Comparison of ENCODE assay signal across 18 mouse cellular contexts in the genomic region with DNA sequence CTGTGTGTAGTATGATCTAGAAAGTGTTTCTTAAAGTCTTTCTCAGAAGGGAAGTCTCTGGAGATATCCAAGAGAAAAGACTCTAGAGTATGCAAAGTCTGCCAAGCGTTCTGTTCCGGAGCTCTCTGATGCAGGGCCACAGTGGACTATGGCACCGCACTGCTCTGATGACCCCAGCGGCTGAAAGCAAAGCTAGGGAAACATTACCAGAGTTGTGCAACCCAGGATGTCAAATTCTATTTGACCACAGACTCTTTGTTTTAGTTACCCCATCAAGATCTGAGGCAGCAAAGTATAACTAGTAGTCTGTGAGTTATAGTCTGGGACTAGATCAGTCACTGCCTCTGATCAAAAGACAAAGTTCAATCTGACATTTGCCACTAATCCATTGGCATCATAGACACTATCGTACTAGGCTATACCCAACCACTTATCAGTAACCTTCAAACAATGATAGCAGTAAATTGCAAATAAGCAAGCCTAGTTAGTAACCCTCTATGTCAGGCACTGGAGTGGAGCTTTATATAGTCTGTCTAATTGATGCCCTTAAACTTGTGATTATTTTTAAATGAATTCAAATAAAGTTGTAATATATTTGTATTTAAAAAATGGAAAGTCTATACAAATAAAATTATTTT.
DNase-seq lines count a peak whose midpoint lies in the region; ATAC-seq and TF ChIP-seq lines count a peak whose summit lies in the region.
"Had no signal": no experiment of that assay in that cellular context is flagged by ENCODE, and none has a peak within 500 bp of the region (broad histone marks: within the 10 kb centered on the region; RNA-seq: fewer than 3 reads in every experiment).

No protein-coding gene starts in this region.

- no peak overlapping the region for H3K4me2 ChIP-seq in kidney, embryonic 15.5 days
- H3K4me2 ChIP-seq in kidney, postnatal 0 days (ENCODE audit: low read length): no peak overlapping the region
- H3K4me2 ChIP-seq in liver, embryonic 12.5 days: no peak overlapping the region
- no peak overlapping the region for H3K4me2 ChIP-seq in stomach, postnatal 0 days (replicated peaks; ENCODE audit: low read depth)
- H3K4me2 ChIP-seq: forebrain, embryonic 13.5 days; hindbrain, embryonic 14.5 days; midbrain, embryonic 12.5 days had no signal

- TF ChIP-seq CTCF in kidney, postnatal 0 days (IDR thresholded peaks at IDR 0.05; ENCODE audit: low read depth): no peak
- no peak for TF ChIP-seq CTCF in stomach, postnatal 0 days (IDR thresholded peaks at IDR 0.05; ENCODE audit: low read depth)

- TF ChIP-seq EP300 in stomach, postnatal 0 days (optimal IDR thresholded peaks at IDR 0.05): no peak

- ATAC-seq in kidney, embryonic 15.5 days (replicated peaks; ENCODE audit: low FRiP score): no peak
- peak; percentile 78; the same call in 1 of the 2 replicates for ATAC-seq in kidney, postnatal 0 days (replicated peaks; ENCODE audit: low FRiP score, low read depth)
- peak; percentile 68 for ATAC-seq in liver, embryonic 12.5 days
- 0 out of 2 replicates have a peak, but pooled peaks have one; percentile 24 for ATAC-seq in stomach, postnatal 0 days (ENCODE audit: low FRiP score, low TSS enrichment)
- ATAC-seq: forebrain, embryonic 13.5 days; lung, postnatal 0 days had no signal

- no peak overlapping the region for H3K27ac ChIP-seq in kidney, embryonic 15.5 days
- no peak overlapping the region for H3K27ac ChIP-seq in kidney, postnatal 0 days
- H3K27ac ChIP-seq in liver, embryonic 12.5 days: no peak overlapping the region
- peak overlapping the region; percentile 67; the same call in 1 of the 2 replicates for H3K27ac ChIP-seq in stomach, postnatal 0 days (replicated peaks)
- H3K27ac ChIP-seq: forebrain, embryonic 13.5 days; heart, adult 2 months; hindbrain, embryonic 14.5 days; midbrain, embryonic 12.5 days had no signal

- H3K4me3 ChIP-seq in kidney, embryonic 15.5 days (replicated peaks): no peak overlapping the region
- H3K4me3 ChIP-seq in kidney, postnatal 0 days (replicated peaks; ENCODE audit: low read depth, low read length): no peak overlapping the region
- no peak overlapping the region for H3K4me3 ChIP-seq in liver, embryonic 12.5 days
- no peak overlapping the region for H3K4me3 ChIP-seq in stomach, postnatal 0 days (ENCODE audit: low read depth, low read length)
- H3K4me3 ChIP-seq: forebrain, embryonic 13.5 days; heart, adult 2 months; midbrain, embryonic 12.5 days; myocyte had no signal

- H3K36me3 ChIP-seq in kidney, embryonic 15.5 days: no peaks in the 10 kb centered on the region
- H3K36me3 ChIP-seq in kidney, postnatal 0 days (ENCODE audit: insufficient read depth, low read length): no peaks in the 10 kb centered on the region
- H3K36me3 ChIP-seq in liver, embryonic 12.5 days: no peaks in the 10 kb centered on the region
- no peaks in the 10 kb centered on the region for H3K36me3 ChIP-seq in stomach, postnatal 0 days (ENCODE audit: control insufficient read depth, insufficient read depth, low read length)
- H3K36me3 ChIP-seq: midbrain, embryonic 12.5 days had no signal

- no peaks in the 10 kb centered on the region for H3K9me3 ChIP-seq in kidney, embryonic 15.5 days (replicated peaks)
- no peaks in the 10 kb centered on the region for H3K9me3 ChIP-seq in kidney, postnatal 0 days (replicated peaks; ENCODE audit: low read length)
- H3K9me3 ChIP-seq in liver, embryonic 12.5 days (replicated peaks): no peaks in the 10 kb centered on the region
- H3K9me3 ChIP-seq in stomach, postnatal 0 days (ENCODE audit: control insufficient read depth, low read length): no peaks in the 10 kb centered on the region
- H3K9me3 ChIP-seq: forebrain, embryonic 13.5 days; midbrain, embryonic 12.5 days had no signal

- H3K4me1 ChIP-seq in kidney, embryonic 15.5 days: peaks cover 3% of the 10 kb centered on the region; the same call in 1 of the 2 replicates
- no peaks in the 10 kb centered on the region; the same call in 1 of the 2 replicates for H3K4me1 ChIP-seq in kidney, postnatal 0 days (replicated peaks; ENCODE audit: insufficient read depth, low read length)
- no peaks in the 10 kb centered on the region for H3K4me1 ChIP-seq in liver, embryonic 12.5 days
- H3K4me1 ChIP-seq in stomach, postnatal 0 days (replicated peaks; ENCODE audit: control insufficient read depth, insufficient read depth): no peaks in the 10 kb centered on the region; the same call in 1 of the 2 replicates

- 82% methylated on average over 5 of the region's 5 CpGs for WGBS in kidney, embryonic 15.5 days
- 79% methylated on average over 5 of the region's 5 CpGs for WGBS in kidney, postnatal 0 days
- 61% methylated on average over 5 of the region's 5 CpGs for WGBS in liver, embryonic 12.5 days (ENCODE audit: insufficient replicate concordance)
- 68% methylated on average over 5 of the region's 5 CpGs for WGBS in stomach, postnatal 0 days

- H3K9ac ChIP-seq in kidney, embryonic 15.5 days: no peak overlapping the region
- H3K9ac ChIP-seq in kidney, postnatal 0 days (ENCODE audit: low read depth, low read length): no peak overlapping the region
- no peak overlapping the region for H3K9ac ChIP-seq in liver, embryonic 12.5 days
- H3K9ac ChIP-seq in stomach, postnatal 0 days (ENCODE audit: low read length): no peak overlapping the region
- H3K9ac ChIP-seq: forebrain, embryonic 13.5 days; hindbrain, embryonic 14.5 days; midbrain, embryonic 12.5 days had no signal

- no peaks in the 10 kb centered on the region for H3K27me3 ChIP-seq in kidney, embryonic 15.5 days
- H3K27me3 ChIP-seq in kidney, postnatal 0 days (ENCODE audit: insufficient read depth, low read length): no peaks in the 10 kb centered on the region
- no peaks in the 10 kb centered on the region for H3K27me3 ChIP-seq in liver, embryonic 12.5 days (replicated peaks)
- H3K27me3 ChIP-seq in stomach, postnatal 0 days (ENCODE audit: control insufficient read depth, insufficient read depth, low read length): no peaks in the 10 kb centered on the region
- H3K27me3 ChIP-seq: forebrain, embryonic 13.5 days; midbrain, embryonic 12.5 days; Patski had no signal

- peak; percentile 83 for DNase-seq in kidney, adult 11 months
- DNase-seq in kidney, postnatal 0 days (ENCODE audit: low spot score): no peak
- no peak for DNase-seq in stomach, postnatal 0 days (ENCODE audit: low spot score)
- no peak for DNase-seq in right cerebral cortex, adult 18-20 months
- DNase-seq in urinary bladder, postnatal 36 days (ENCODE audit: low spot score in 2 of 2): no peak
- no peak for DNase-seq in embryo, embryonic 10 days (ENCODE audit: low spot score)
- DNase-seq: cerebellum, adult 18-20 months; heart, adult 2 months; layer of hippocampus, postnatal 36 days; thymus, postnatal 36 days had no signal
